Mouse (Mus musculus) kidney, embryonic 15.5 days (tissue): ENCODE results near the gene Ush1c. TPM values are rescaled to one million over a fixed set of nuclear protein-coding genes. Genes with fewer than 3 reads are reported as not detected.

Source experiments
- ATAC-seq: fragments of 200-750 bp; cut with Nextera tagmentation; replicated peaks from 2 replicates; pipeline ENCODE4 v1.8.0; 2017; ENCODE audit warnings: moderate TSS enrichment; ENCODE audit not compliant: low FRiP score
- H3K27ac ChIP-seq: fragments of 300-500 bp; sonication (generic); 2 replicates; pipeline ENCODE4 v1.5.1; 2015; ENCODE audit warnings: mild to moderate bottlenecking, inconsistent platforms
- H3K27me3 ChIP-seq: fragments of 300-500 bp; sonication (generic); 2 replicates; pipeline ENCODE4 v1.6.1; 2015; ENCODE audit warnings: inconsistent platforms
- H3K36me3 ChIP-seq: fragments of 300-500 bp; sonication (generic); 2 replicates; pipeline ENCODE4 v1.6.1; 2015; ENCODE audit warnings: inconsistent platforms
- H3K4me1 ChIP-seq: fragments of 300-500 bp; sonication (generic); 2 replicates; pipeline ENCODE4 v1.6.1; 2015; ENCODE audit warnings: inconsistent platforms
- H3K4me2 ChIP-seq: fragments of 300-500 bp; sonication (generic); 2 replicates; pipeline ENCODE4 v1.6.1; 2015; ENCODE audit warnings: moderate library complexity, mild to moderate bottlenecking, inconsistent platforms
- H3K4me3 ChIP-seq: fragments of 300-500 bp; sonication (generic); replicated peaks from 2 replicates; pipeline ENCODE4 v1.5.1; 2015; ENCODE audit warnings: mild to moderate bottlenecking, inconsistent platforms
- H3K9ac ChIP-seq: fragments of 300-500 bp; sonication (generic); 2 replicates; pipeline ENCODE4 v1.6.1; 2015; ENCODE audit warnings: mild to moderate bottlenecking, inconsistent platforms
- H3K9me3 ChIP-seq: fragments of 300-500 bp; sonication (generic); replicated peaks from 2 replicates; pipeline ENCODE4 v1.6.1; 2016; ENCODE audit warnings: inconsistent platforms
- whole genome bisulfite sequencing: fragments of 180-500 bp; shearing (Covaris S2); methylation state at CpG from one replicate; pipeline ENCODE4 v1.1.7; 2015; ENCODE audit warnings: mixed read lengths; 5-methylcytosine and 5-hydroxymethylcytosine counted together
- polyA plus RNA-seq: library from polyadenylated mRNA; unstranded; fragments of >200 nt; fragmentation: Nextera tagmentation; extraction: Ambion mirVana; gene quantifications from 2 replicates; pipeline ENCODE4 v1.2.1, GENCODE M21; 2015

The Ush1c gene
- polyA plus RNA-seq, 1 experiment from 2014 or later, result 13.8 TPM

GRCm38 (mm10) chr7:46240091-46240490 is 1.8 kb upstream of the Ush1c start:
- 86% methylated on average over 4 of the region's 4 CpGs for WGBS
- Histone ChIP-seq H3K9ac (no peak overlapping the region), H3K4me3 (no peak overlapping the region), H3K4me2 (no peak overlapping the region), H3K36me3 (no peaks in the 10 kb centered on the region), H3K9me3 (no peaks in the 10 kb centered on the region), H3K27me3 (no peaks in the 10 kb centered on the region), H3K4me1 (peaks cover 39% of the 10 kb centered on the region), H3K27ac (no peak overlapping the region)
- no peak for ATAC-seq

GRCm38 (mm10) chr7:46237192-46237591 is 1.1 kb downstream of the Ush1c start:
- Histone ChIP-seq H3K9me3 (no peaks in the 10 kb centered on the region), H3K27me3 (no peaks in the 10 kb centered on the region), H3K27ac (peak overlapping the region; percentile 54), H3K4me2 (peak overlapping the region; percentile 35), H3K4me3 (peak overlapping the region; percentile 17), H3K4me1 (peaks cover 39% of the 10 kb centered on the region), H3K36me3 (no peaks in the 10 kb centered on the region), H3K9ac (no peak overlapping the region)
- ATAC-seq, result 0 out of 2 replicates have a peak, but pooled peaks have one; percentile 28
- 40% methylated on average over 7 of the region's 7 CpGs for WGBS

GRCm38 (mm10) chr7:46236363-46236762 is 1.9 kb downstream of the Ush1c start:
- 0 out of 2 replicates have a peak, but pooled peaks have one; percentile 47 for ATAC-seq
- Histone ChIP-seq H3K27me3 (no peaks in the 10 kb centered on the region), H3K4me1 (peaks cover 39% of the 10 kb centered on the region), H3K9ac (no peak overlapping the region), H3K4me2 (peak overlapping the region; percentile 35), H3K36me3 (no peaks in the 10 kb centered on the region), H3K9me3 (no peaks in the 10 kb centered on the region), H3K27ac (peak overlapping the region; percentile 54), H3K4me3 (peak overlapping the region; percentile 5; the same call in 1 of the 2 replicates)
- WGBS, result 81% methylated on average over 15 of the region's 15 CpGs

GRCm38 (mm10) chr7:46235948-46236347 is 2.4 kb downstream of the Ush1c start:
- WGBS, result 81% methylated on average over 18 of the region's 18 CpGs
- no peaks in the 10 kb centered on the region for H3K27me3 ChIP-seq
- no peaks in the 10 kb centered on the region for H3K9me3 ChIP-seq
- H3K4me1 ChIP-seq, result peaks cover 39% of the 10 kb centered on the region
- H3K27ac ChIP-seq, result peak overlapping the region; percentile 54; the same call in 1 of the 2 replicates
- no peaks in the 10 kb centered on the region for H3K36me3 ChIP-seq
- H3K9ac ChIP-seq, result no peak overlapping the region
- 0 out of 2 replicates have a peak, but pooled peaks have one; percentile 19 for ATAC-seq
- 0 out of 2 replicates have a peak overlapping the region, but pooled peaks have one; percentile 5 for H3K4me3 ChIP-seq
- peak overlapping the region; percentile 35 for H3K4me2 ChIP-seq

- ATAC-seq, result no peak
- Histone ChIP-seq H3K27ac (no peak overlapping the region), H3K36me3 (no peaks in the 10 kb centered on the region; the same call in 1 of the 2 replicates), H3K27me3 (0 out of 2 replicates have a peak, but pooled peaks cover 3% of the 10 kb centered on the region), H3K4me1 (no peaks in the 10 kb centered on the region), H3K9ac (no peak overlapping the region), H3K4me3 (no peak overlapping the region), H3K9me3 (no peaks in the 10 kb centered on the region), H3K4me2 (no peak overlapping the region)
- WGBS, result 76% methylated on average over 4 of the region's 4 CpGs
These were observed 11.4 kb downstream of the Ush1c start for GRCm38 (mm10) chr7:46226936-46227335.

GRCm38 (mm10) chr7:46226253-46226652 is 12.1 kb downstream of the Ush1c start:
- Histone ChIP-seq H3K4me3 (no peak overlapping the region), H3K27me3 (0 out of 2 replicates have a peak, but pooled peaks cover 3% of the 10 kb centered on the region), H3K9me3 (no peaks in the 10 kb centered on the region), H3K36me3 (no peaks in the 10 kb centered on the region; the same call in 1 of the 2 replicates), H3K9ac (no peak overlapping the region), H3K4me2 (no peak overlapping the region), H3K4me1 (no peaks in the 10 kb centered on the region), H3K27ac (no peak overlapping the region)
- no peak for ATAC-seq
- 39% methylated on average over 7 of the region's 7 CpGs for WGBS

GRCm38 (mm10) chr7:46220591-46221129 is 17.6 kb downstream of the Ush1c start:
- no peak for ATAC-seq
- H3K4me3 ChIP-seq, result no peak overlapping the region
- peaks cover 15% of the 10 kb centered on the region for H3K4me1 ChIP-seq
- no peaks in the 10 kb centered on the region; the same call in 1 of the 2 replicates for H3K36me3 ChIP-seq
- H3K9ac ChIP-seq, result no peak overlapping the region
- no peak overlapping the region for H3K4me2 ChIP-seq
- WGBS, result 73% methylated on average over 8 of the region's 8 CpGs
- no peaks in the 10 kb centered on the region for H3K9me3 ChIP-seq
- no peak overlapping the region for H3K27ac ChIP-seq
- H3K27me3 ChIP-seq, result peaks cover 17% of the 10 kb centered on the region; the same call in 1 of the 2 replicates

GRCm38 (mm10) chr7:46218415-46218814 is 19.9 kb downstream of the Ush1c start:
- WGBS, result 6% methylated on average over 11 of the region's 11 CpGs
- peaks cover 15% of the 10 kb centered on the region for H3K4me1 ChIP-seq
- H3K27ac ChIP-seq, result no peak overlapping the region
- ATAC-seq, result peak; percentile 77
- no peak overlapping the region for H3K4me3 ChIP-seq
- H3K4me2 ChIP-seq, result peak overlapping the region; percentile 25; the same call in 1 of the 2 replicates
- H3K36me3 ChIP-seq, result no peaks in the 10 kb centered on the region
- H3K27me3 ChIP-seq, result peaks cover 15% of the 10 kb centered on the region; the same call in 1 of the 2 replicates
- H3K9me3 ChIP-seq, result no peaks in the 10 kb centered on the region
- no peak overlapping the region for H3K9ac ChIP-seq

- Histone ChIP-seq H3K4me3 (no peak overlapping the region), H3K4me1 (peaks cover 15% of the 10 kb centered on the region), H3K27ac (no peak overlapping the region), H3K4me2 (no peak overlapping the region), H3K9me3 (no peaks in the 10 kb centered on the region), H3K9ac (no peak overlapping the region), H3K27me3 (peaks cover 15% of the 10 kb centered on the region; the same call in 1 of the 2 replicates), H3K36me3 (no peaks in the 10 kb centered on the region)
- 42% methylated on average over 2 of the region's 2 CpGs for WGBS
- no peak for ATAC-seq
These were observed 21.8 kb downstream of the Ush1c start for GRCm38 (mm10) chr7:46216481-46216880.

GRCm38 (mm10) chr7:46210276-46210675 is 28.0 kb downstream of the Ush1c start:
- Histone ChIP-seq H3K4me3 (no peak overlapping the region), H3K27ac (no peak overlapping the region), H3K9me3 (no peaks in the 10 kb centered on the region), H3K4me1 (no peaks in the 10 kb centered on the region), H3K9ac (no peak overlapping the region), H3K36me3 (no peaks in the 10 kb centered on the region), H3K4me2 (no peak overlapping the region), H3K27me3 (no peaks in the 10 kb centered on the region)
- WGBS, result 82% methylated on average over 6 of the region's 6 CpGs
- no peak for ATAC-seq

GRCm38 (mm10) chr7:46208131-46208530 is 30.2 kb downstream of the Ush1c start:
- H3K4me3 ChIP-seq, result no peak overlapping the region
- no peaks in the 10 kb centered on the region for H3K9me3 ChIP-seq
- no peak overlapping the region for H3K4me2 ChIP-seq
- no peak for ATAC-seq
- H3K36me3 ChIP-seq, result no peaks in the 10 kb centered on the region
- no peaks in the 10 kb centered on the region for H3K4me1 ChIP-seq
- WGBS, result 87% methylated on average over 8 of the region's 8 CpGs
- H3K27me3 ChIP-seq, result 0 out of 2 replicates have a peak, but pooled peaks cover 2% of the 10 kb centered on the region
- no peak overlapping the region for H3K9ac ChIP-seq
- H3K27ac ChIP-seq, result no peak overlapping the region

GRCm38 (mm10) chr7:46204775-46205174 is 33.5 kb downstream of the Ush1c start:
- Histone ChIP-seq H3K9ac (no peak overlapping the region), H3K27me3 (0 out of 2 replicates have a peak, but pooled peaks cover 3% of the 10 kb centered on the region), H3K9me3 (no peaks in the 10 kb centered on the region), H3K27ac (no peak overlapping the region), H3K4me1 (peaks cover 5% of the 10 kb centered on the region; the same call in 1 of the 2 replicates), H3K36me3 (no peaks in the 10 kb centered on the region), H3K4me2 (no peak overlapping the region), H3K4me3 (no peak overlapping the region)
- no peak for ATAC-seq
- 79% methylated on average over 6 of the region's 6 CpGs for WGBS
